Mouse (Mus musculus) ES-E14 (cell line): ENCODE measurements around the gene Rfesd. TPM values are rescaled to one million over a fixed set of nuclear protein-coding genes. Genes with fewer than 3 reads are reported as not detected.

Source experiments
- DNase-seq: peaks from one replicate; pipeline ENCODE4 v3.0.0-alpha.2; 2013; ENCODE audit warnings: low read depth, low spot score
- H3K27ac ChIP-seq: 2 replicates; pipeline ENCODE4 v1.5.1; 2012; ENCODE audit warnings: low read depth, mild to moderate bottlenecking, low read length, moderate library complexity, mixed read lengths; ENCODE audit not compliant: poor library complexity, insufficient read depth, severe bottlenecking
- H3K36me3 ChIP-seq: 2 replicates; pipeline ENCODE4 v1.6.1; 2012; ENCODE audit warnings: mild to moderate bottlenecking, low read length, moderate library complexity, mixed read lengths; ENCODE audit not compliant: control insufficient read depth, poor library complexity, insufficient read depth, severe bottlenecking
- H3K4me1 ChIP-seq, 2 experiments: fragments of 150-350 bp in 1 of 2; sonication (generic) in 1 of 2; 2 replicates each; pipeline ENCODE4 v1.6.1; 2012; ENCODE audit warnings: low read length in 2 of 2, mild to moderate bottlenecking in 1 of 2, mixed read lengths in 1 of 2; ENCODE audit not compliant: control insufficient read depth in 2 of 2, insufficient read depth in 2 of 2, poor library complexity in 1 of 2
- H3K4me3 ChIP-seq, 2 experiments: fragments of 150-350 bp in 1 of 2; sonication (generic) in 1 of 2; 2 replicates each; pipeline ENCODE4 v1.5.1; 2012; ENCODE audit warnings: low read length in 2 of 2, low read depth in 1 of 2, mild to moderate bottlenecking in 1 of 2, mixed read lengths in 1 of 2; ENCODE audit not compliant: insufficient read depth in 1 of 2, poor library complexity in 1 of 2, severe bottlenecking in 1 of 2
- H3K9ac ChIP-seq: 2 replicates; pipeline ENCODE4 v1.6.1; 2012; ENCODE audit warnings: low read depth, mild to moderate bottlenecking, low read length, mixed read lengths; ENCODE audit not compliant: poor library complexity, insufficient read depth, severe bottlenecking
- H3K9me3 ChIP-seq: fragments of 150-350 bp; sonication (generic); 2 replicates; pipeline ENCODE4 v1.6.1; 2012; ENCODE audit warnings: low read depth, mild to moderate bottlenecking, low read length; ENCODE audit not compliant: control insufficient read depth, insufficient read depth
- CHD2 ChIP-seq: IDR thresholded peaks from 2 replicates; pipeline ENCODE4 v1.6.1; 2014; ENCODE audit warnings: mild to moderate bottlenecking, low read depth, low read length, inconsistent platforms
- HCFC1 ChIP-seq: IDR thresholded peaks from 2 replicates; pipeline ENCODE4 v1.6.1; 2012; ENCODE audit warnings: low read length, inconsistent platforms, borderline replicate concordance; ENCODE audit not compliant: insufficient read depth
- MAFK ChIP-seq: IDR thresholded peaks from 2 replicates; pipeline ENCODE4 v1.6.1; 2014; ENCODE audit warnings: mild to moderate bottlenecking, low read depth, low read length, inconsistent platforms; ENCODE audit not compliant: insufficient read depth
- ZC3H11A ChIP-seq: IDR thresholded peaks from 2 replicates; pipeline ENCODE4 v1.6.1; 2012; ENCODE audit warnings: low read depth, mild to moderate bottlenecking, inconsistent platforms, low read length, borderline replicate concordance
- ZNF384 ChIP-seq: IDR thresholded peaks from 2 replicates; pipeline ENCODE4 v1.6.1; 2012; ENCODE audit warnings: low read depth, low read length, inconsistent platforms
- in situ Hi-C, 2 experiments: fragments of 600-800 bp; cut with MboI; formaldehyde crosslinking; loops; one replicate each; pipeline ENCODE4 v1.15.1; 2025; ENCODE audit warnings: low sequenced_read_pairs in 2 of 2, inconsistent platforms in 1 of 2; ENCODE audit not compliant: unreplicated experiment in 2 of 2
- total RNA-seq: library from RNA; depleted of rRNA; stranded (reverse); fragments of 300-350 nt; gene quantifications from 2 replicates; pipeline ENCODE4 v1.2.3, GENCODE M21; 2012

Rfesd gene
- total RNA-seq, 1 experiment, result 8.9 TPM

DNA sequence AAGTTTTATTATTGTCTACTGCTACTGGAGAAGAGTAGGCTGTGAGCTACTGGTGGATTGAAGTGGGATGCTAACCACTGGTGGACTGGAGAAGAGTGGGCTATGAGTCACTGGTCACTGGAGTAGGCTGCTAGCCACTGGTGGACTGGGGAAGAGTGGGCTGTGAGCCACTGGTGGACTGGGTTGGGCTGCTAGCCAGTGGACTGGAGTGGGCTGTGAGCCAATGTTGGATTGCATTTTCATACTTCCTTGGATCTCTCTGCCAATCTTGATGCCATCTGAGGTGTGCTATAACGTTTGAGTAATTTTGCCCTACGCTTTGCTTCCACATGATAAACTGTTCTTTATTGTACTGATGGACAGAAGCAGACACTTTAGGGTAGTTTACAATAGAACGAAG is 43.6 kb upstream of the Rfesd start:
- no peak overlapping the region for H3K9ac ChIP-seq
- H3K27ac ChIP-seq, result no peak overlapping the region
- in situ Hi-C loops, result no loop called here
- no peak overlapping the region for H3K4me3 ChIP-seq
- H3K4me1 ChIP-seq, result peaks cover 0 to 2% of the 10 kb centered on the region in 2 experiments; a peak in 1 of 4 replicates
- TF ChIP-seq ZC3H11A (no peak), HCFC1 (no peak), CHD2 (no peak), MAFK (no peak), ZNF384 (no peak)
- no peaks in the 10 kb centered on the region for H3K9me3 ChIP-seq
- H3K36me3 ChIP-seq, result no peaks in the 10 kb centered on the region
- no peak for DNase-seq

GRCm38 (mm10) chr13:76059591-76059990 is 41.1 kb upstream of the Rfesd start:
- Histone ChIP-seq H3K4me3 (no peak overlapping the region), H3K9me3 (no peaks in the 10 kb centered on the region), H3K9ac (no peak overlapping the region), H3K27ac (no peak overlapping the region), H3K4me1 (peaks cover 0 to 5% of the 10 kb centered on the region in 2 experiments; a peak in 1 of 4 replicates), H3K36me3 (no peaks in the 10 kb centered on the region)
- TF ChIP-seq ZNF384 (no peak), HCFC1 (no peak), MAFK (no peak), ZC3H11A (no peak), CHD2 (no peak)
- no peak for DNase-seq
- in situ Hi-C loops, result no loop called here

GRCm38 (mm10) chr13:76057267-76058069 is 38.9 kb upstream of the Rfesd start:
- DNase-seq, result no peak
- Histone ChIP-seq H3K9me3 (no peaks in the 10 kb centered on the region), H3K4me1 (peaks cover 0 to 2% of the 10 kb centered on the region in 2 experiments; a peak in 1 of 4 replicates), H3K9ac (no peak overlapping the region), H3K36me3 (no peaks in the 10 kb centered on the region), H3K4me3 (no peak overlapping the region), H3K27ac (no peak overlapping the region)
- no peak for TF ChIP-seq HCFC1
- no peak for TF ChIP-seq CHD2
- TF ChIP-seq ZNF384, result no peak
- no peak for TF ChIP-seq ZC3H11A
- TF ChIP-seq MAFK, result no peak
- in situ Hi-C loops, result no loop called here

DNA sequence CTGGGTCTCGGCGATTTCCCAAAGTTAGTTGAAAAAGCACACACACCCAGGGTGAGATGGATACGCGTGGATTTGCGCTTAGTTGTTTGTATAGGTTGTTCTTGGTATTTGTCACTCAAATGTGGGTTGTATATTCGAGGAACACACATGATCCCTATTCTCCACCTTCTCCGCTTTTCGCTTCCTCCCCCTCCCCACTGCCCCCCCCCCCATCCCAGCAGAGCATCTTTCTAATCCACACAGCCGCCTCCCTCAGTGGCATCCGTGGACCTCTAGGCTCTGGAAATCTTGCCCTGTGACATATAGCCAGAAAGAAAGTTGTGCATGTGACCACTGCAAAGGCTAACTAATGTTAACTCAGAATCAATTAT is 38.4 kb upstream of the Rfesd start, which contains the start of gene Gpr150:
Gene Gpr150, minus strand, starts transcription at position 101 of the 371 bp plus-strand sequence.
- Histone ChIP-seq H3K9ac (peak within 1 kb of the TSS; percentile 41), H3K36me3 (no peaks in the 10 kb centered on the region), H3K4me3 (peak within 1 kb of the TSS; percentile 49 to 80), H3K27ac (no peak within 1 kb of the TSS), H3K4me1 (peaks cover 0 to 2% of the 10 kb centered on the region in 2 experiments; a peak in 1 of 4 replicates), H3K9me3 (no peaks in the 10 kb centered on the region)
- TF ChIP-seq ZNF384, result no peak
- no peak for TF ChIP-seq HCFC1
- TF ChIP-seq CHD2, result no peak
- no peak for TF ChIP-seq ZC3H11A
- TF ChIP-seq MAFK, result no peak
- no peak for DNase-seq
- in situ Hi-C loops, result no loop called here
